Mouse (Mus musculus) embryonic fibroblast, embryonic 13.5 days (primary cell): ENCODE measurements around the gene Gstm1.

Experiments used
- CTCF ChIP-seq: IDR thresholded peaks from 2 replicates; pipeline ENCODE4 v1.5.1; 2011; ENCODE audit warnings: mild to moderate bottlenecking, control low read depth, low read length, moderate library complexity, borderline replicate concordance; ENCODE audit not compliant: insufficient read depth
- POLR2A ChIP-seq: IDR thresholded peaks from 2 replicates; pipeline ENCODE4 v1.6.1; 2011; ENCODE audit warnings: low read depth, mild to moderate bottlenecking, control low read depth, low read length, moderate library complexity

GRCm38 (mm10) chr3:108026049-108026448 lies 8.3 kb upstream of the Gstm1 start:
- TF ChIP-seq CTCF = no peak
- no peak for TF ChIP-seq POLR2A
